Mouse (Mus musculus): ENCODE results near the gene Fam89b.
"Not testable (repeated sequence)": the region's sequence is repeated elsewhere in the genome, so short reads cannot be mapped to it uniquely, and the experiment has no call there.

Gene Fam89b

GRCm38 (mm10) chr19:5711218-5711617 is 18.2 kb downstream of the Fam89b start:
- DNase-seq (ENCODE audit: low read depth, low spot score), result peak; percentile 74

DNA sequence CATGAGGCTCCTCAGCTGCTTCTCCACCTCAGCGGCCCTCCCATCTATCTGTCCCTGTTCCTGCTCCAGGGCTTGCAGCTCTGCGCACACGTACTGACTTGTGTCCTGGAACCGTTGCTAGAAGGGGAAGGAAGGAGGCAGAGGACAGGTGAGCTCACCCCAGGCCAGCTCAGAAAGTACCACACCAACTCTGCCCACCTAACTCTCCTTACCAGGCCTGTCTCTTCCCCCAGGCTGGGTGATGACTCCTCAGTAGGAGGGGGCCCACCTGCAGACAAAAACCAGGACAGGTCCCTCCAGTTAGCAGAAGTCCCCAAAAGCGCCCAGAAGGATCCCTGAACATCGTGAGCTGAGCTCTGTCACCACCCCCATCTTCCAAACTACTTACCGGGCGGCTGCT is 18.9 kb downstream of the Fam89b start:
- no peak for DNase-seq (ENCODE audit: low read depth, low spot score)

GRCm38 (mm10) chr19:5710068-5710467 is 19.4 kb downstream of the Fam89b start:
- DNase-seq (ENCODE audit: low read depth, low spot score), result no peak

- DNase-seq (ENCODE audit: low read depth, low spot score), result peak; percentile 35
Measured at GRCm38 (mm10) chr19:5704801-5705571, 24.5 kb downstream of the Fam89b start.

DNA sequence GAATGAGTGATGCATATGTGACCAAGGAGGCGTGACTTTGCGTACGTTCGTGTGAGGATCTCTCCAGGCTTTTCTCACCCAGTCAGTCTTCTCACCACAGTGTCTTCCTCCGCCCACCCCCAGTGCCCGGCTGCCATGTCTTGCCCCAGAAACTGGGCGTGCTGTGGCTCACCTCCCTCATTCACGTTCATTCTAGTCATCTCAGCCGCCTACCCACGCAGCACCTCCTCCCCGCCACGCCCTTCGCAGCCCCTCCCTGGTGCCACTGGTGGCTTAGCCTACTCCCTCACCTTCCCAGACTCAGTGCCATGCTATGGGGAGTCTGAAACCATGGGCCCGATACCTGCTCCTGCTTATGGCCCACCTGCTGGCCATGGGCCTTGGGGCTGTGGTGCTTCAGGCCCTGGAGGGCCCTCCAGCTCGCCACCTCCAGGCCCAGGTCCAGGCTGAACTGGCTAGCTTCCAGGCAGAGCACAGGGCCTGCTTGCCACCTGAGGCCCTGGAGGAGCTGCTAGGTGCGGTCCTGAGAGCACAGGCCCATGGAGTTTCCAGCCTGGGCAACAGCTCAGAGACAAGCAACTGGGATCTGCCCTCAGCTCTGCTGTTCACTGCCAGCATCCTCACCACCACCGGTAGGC is 25.2 kb downstream of the Fam89b start, which contains the start of gene Kcnk7:
TSS of gene Kcnk7 (plus strand) at position 205 of the 638 bp plus-strand sequence.
- DNase-seq (ENCODE audit: low read depth, low spot score), result no peak

GRCm38 (mm10) chr19:5695849-5696462 is 33.5 kb downstream of the Fam89b start:
- DNase-seq (ENCODE audit: low read depth, low spot score), result peak; percentile 88

DNA sequence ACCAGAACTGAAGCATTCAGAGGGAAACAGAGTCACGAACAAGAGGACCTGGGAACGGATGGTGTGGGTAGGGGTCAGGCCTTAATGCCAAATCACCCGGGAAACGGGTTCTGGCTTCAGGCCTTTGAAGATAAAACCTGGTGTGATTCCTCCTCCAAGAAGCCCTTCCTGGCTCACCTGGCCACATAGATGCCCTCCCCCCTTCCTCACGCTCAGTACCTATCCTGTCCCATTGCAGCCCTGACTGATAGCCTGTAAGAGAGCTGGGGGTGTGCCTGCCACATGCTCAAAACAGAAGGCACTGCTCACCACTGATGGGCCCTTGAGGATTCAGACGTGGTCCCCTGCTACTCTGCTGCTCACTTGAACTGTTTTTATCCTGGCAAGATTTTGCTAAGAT is 35.7 kb downstream of the Fam89b start:
- no peak for DNase-seq (ENCODE audit: low read depth, low spot score)

- DNase-seq (ENCODE audit: low read depth, low spot score), result no peak
Measured at GRCm38 (mm10) chr19:5692913-5693396, 36.5 kb downstream of the Fam89b start.

DNA sequence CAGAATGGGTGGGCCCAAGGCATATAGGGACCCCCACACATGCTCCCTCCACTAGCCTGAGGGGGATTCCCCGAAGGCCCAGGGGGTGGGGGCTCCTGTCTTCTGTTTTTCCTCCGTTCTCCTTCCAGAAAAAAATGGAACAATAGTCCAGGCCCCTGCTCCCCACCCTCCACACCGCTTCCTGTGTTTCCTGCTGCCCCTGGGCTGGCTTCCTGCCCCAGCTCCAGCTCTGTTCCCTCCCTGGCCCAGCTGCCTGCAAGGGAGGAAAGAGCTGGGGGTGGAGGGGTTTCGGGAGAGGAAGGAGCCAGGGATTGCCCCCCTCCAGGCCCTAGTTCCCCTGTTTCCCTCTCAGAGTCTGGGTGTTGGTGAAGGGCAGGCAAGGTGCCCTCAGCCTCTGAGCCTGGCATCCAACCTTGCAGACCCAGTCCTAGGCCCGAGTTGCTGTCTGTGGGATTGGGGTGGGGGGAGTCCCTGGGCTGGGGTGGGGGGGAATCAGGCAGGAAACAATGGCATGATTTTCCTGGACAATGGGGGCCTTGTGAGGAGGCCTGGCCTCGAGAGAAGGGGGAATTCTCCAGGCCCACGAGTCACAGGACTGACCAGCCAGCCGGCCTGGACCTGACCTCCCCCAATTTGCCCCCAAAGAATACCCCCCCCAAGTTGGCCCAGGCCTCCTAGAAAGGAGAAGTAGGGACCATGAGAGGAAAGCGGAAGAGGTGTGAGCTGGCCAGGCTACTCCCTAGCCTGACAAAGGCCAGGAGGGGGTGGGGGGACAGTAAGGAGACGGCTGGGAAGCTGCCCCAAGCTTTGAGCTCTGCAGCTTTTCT is 37.2 kb downstream of the Fam89b start:
- DNase-seq (ENCODE audit: low read depth, low spot score), result no peak

- DNase-seq (ENCODE audit: low read depth, low spot score), result no peak
Measured at GRCm38 (mm10) chr19:5691601-5692000, 37.9 kb downstream of the Fam89b start.

- no peak for DNase-seq (ENCODE audit: low read depth, low spot score)
Measured at GRCm38 (mm10) chr19:5690343-5690735, 39.1 kb downstream of the Fam89b start.

DNA sequence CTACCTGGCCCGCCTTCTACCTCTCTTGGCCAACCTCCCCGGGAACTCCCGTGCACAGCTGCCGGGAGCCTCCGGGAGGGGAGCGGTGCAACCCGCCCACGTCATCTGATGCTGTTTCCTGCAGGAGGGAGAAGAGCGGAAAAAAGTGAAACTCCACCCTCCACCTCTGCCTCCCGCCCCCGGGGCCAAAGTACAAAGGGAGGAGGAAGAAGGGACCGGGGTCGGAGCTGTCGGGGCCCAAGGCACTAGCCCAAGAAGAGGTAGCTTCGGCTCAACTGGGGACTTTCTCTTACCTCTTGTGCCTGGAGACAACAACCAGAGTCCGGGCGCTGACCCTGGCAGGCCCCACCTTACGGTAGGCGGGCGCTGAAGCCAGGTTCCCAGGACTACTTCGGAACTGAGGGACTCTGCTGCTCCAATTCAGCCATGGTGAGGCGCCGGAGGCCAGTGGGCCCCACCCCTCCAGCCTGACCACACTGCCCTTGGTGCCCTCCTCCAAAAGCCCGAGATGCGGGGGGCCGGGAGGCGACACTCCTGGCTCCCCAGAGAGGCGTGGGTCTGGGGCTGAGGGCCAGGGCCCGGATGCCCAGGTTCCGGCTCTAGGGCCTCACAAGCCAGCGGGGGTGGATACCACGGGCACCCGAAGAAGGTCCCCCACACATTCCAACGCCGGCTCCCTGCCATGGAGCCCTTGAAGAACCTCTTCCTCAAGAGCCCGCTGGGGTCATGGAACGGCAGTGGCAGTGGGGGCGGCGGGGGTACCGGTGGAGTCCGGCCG is 39.7 kb downstream of the Fam89b start:
- peak; percentile 70 for DNase-seq (ENCODE audit: low read depth, low spot score)

GRCm38 (mm10) chr19:5689088-5689428 is 40.4 kb downstream of the Fam89b start:
- DNase-seq (ENCODE audit: low read depth, low spot score), result no peak

- peak; percentile 98 for DNase-seq (ENCODE audit: low read depth, low spot score)
Measured at GRCm38 (mm10) chr19:5688200-5689087, 41.0 kb downstream of the Fam89b start, which contains the start of the genes Map3k11 and Pcnx3. Map3k11 (plus strand) TSS chr19:5688742. Pcnx3 (minus strand) TSS chr19:5688908.

DNA sequence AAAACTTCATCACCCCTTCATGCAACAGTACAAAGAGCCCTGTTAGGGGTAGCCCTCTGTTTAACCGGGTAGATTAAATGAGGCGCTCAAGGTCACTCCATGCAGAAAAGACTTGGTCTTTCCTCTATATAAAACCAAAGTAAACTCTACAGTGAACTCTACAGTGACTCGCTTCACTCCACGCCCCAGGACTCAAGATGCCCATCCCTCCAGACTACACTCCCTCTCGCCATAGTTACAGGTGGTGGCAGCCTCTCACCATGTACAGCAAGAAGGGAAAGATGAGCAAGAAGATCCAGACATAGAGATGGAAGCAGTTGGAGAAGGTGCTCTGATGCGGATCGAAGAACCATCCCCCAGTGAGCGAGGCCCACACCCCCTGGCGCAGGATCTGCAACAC is 41.7 kb downstream of the Fam89b start:
- no peak for DNase-seq (ENCODE audit: low read depth, low spot score)

GRCm38 (mm10) chr19:5686954-5687353 is 42.5 kb downstream of the Fam89b start:
- not testable (repeated sequence) for DNase-seq (ENCODE audit: low read depth, low spot score)

DNA sequence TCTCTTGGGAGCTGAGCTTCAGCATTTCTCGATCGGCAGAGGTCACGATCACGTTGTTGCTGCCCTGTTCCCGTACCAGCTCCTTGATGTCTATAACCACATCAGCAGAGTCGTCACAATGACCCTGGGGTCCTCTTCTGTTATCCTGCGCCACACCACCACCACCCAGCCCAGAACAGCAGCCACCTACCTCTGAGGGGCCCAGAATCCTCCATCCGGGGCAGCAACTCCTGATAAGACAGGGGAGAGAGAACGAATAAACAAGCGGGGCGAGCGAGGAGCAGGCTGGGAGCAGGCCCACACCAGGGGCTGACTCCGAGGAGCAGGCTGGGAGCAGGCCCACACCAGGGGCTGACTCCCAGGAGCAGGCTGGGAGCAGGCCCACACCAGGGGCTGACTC is 43.0 kb downstream of the Fam89b start:
- no peak for DNase-seq (ENCODE audit: low read depth, low spot score)

GRCm38 (mm10) chr19:5685861-5686260 is 43.6 kb downstream of the Fam89b start:
- no peak for DNase-seq (ENCODE audit: low read depth, low spot score)

- DNase-seq (ENCODE audit: low read depth, low spot score), result no peak
Measured at GRCm38 (mm10) chr19:5685431-5685830, 44.0 kb downstream of the Fam89b start.

DNA sequence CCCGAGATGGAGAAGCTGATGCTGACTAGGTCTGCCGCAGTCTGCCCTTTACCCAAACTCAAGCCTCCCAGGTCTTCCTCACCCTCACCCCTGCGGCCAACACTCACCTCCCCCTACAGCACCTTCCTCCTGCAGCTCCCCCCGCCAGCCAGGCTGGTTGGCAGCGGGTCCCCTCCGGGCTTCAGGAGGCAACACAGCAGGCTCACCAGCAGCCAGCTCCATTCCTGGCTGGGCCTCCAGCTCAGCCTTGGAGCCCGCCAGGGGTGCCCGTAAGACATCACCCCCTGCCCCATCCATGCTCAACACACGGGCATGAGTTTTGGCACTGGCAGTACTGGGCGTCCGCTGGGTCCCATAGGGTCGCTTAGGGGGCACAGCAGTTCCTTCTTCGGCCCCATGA is 44.5 kb downstream of the Fam89b start:
- DNase-seq (ENCODE audit: low read depth, low spot score), result no peak
